Mouse (Mus musculus) heart, postnatal 0 days (tissue): ENCODE results near the gene 2610528A11Rik.

Experiments used
- CTCF ChIP-seq: IDR thresholded peaks from 2 replicates; pipeline ENCODE4 v1.5.1; 2016; ENCODE audit warnings: antibody characterized with exemption, control low read depth, low read depth
- EP300 ChIP-seq: IDR thresholded peaks from 2 replicates; pipeline ENCODE4 v1.6.1; 2016; ENCODE audit warnings: antibody characterized with exemption, low read depth

DNA sequence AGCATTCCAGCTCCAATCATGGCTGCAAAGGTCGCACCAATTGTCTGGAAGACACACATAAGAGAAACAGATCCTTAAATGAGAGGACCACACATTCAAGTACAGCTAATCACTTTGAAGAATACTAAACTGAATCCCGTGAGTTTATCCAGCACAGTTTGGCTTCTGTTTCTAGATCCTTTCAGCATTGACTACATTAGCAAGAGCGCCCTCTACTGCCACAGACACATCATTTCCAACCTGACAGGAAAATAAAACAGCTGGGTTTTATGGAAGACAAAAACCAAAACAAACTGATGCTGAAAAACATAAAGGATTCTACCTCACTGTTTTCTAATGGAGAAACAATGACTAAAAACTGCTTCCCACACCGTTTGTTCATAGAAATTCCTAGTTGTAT is 13.8 kb upstream of the 2610528A11Rik start:
- TF ChIP-seq CTCF (peak; percentile 73), EP300 (no peak)
